Mouse (Mus musculus): Measurements from ENCODE around the gene Gipr.

- peak; percentile 76 for TF ChIP-seq USF1 (IDR thresholded peaks at IDR 0.05; ENCODE audit: low read depth)
- TF ChIP-seq CTCF (IDR thresholded peaks at IDR 0.05; ENCODE audit: control insufficient read depth, insufficient read depth, insufficient read length): peak; percentile 77
- TF ChIP-seq MYOD1 (IDR thresholded peaks at IDR 0.05; ENCODE audit: control insufficient read depth, insufficient read length, low read depth): no peak
- TF ChIP-seq MAX (IDR thresholded peaks at IDR 0.05): peak; percentile 70
- TF ChIP-seq MYOG (IDR thresholded peaks at IDR 0.05; ENCODE audit: control insufficient read depth, extremely low read depth, insufficient read length): no peak
Observed at GRCm38 (mm10) chr7:19131324-19131848, 34.5 kb downstream of the Gipr start.

All from C2C12 (cell line).